Mouse (Mus musculus) cortical plate, adult 2 months (tissue): Measurements from ENCODE around the gene Abca13.

Experiments used
- CTCF ChIP-seq: fragments of 200-500 bp; IDR thresholded peaks from 2 replicates; pipeline ENCODE4 v1.5.1; 2011; ENCODE audit warnings: mild to moderate bottlenecking, control low read depth, low read length; ENCODE audit not compliant: insufficient read depth; ENCODE audit errors: extremely low read depth
- POLR2A ChIP-seq: fragments of 200-500 bp; IDR thresholded peaks from 2 replicates; pipeline ENCODE4 v1.6.1; 2011; ENCODE audit warnings: mild to moderate bottlenecking, low read length, control low read depth; ENCODE audit not compliant: insufficient read depth; ENCODE audit errors: extremely low read depth

DNA sequence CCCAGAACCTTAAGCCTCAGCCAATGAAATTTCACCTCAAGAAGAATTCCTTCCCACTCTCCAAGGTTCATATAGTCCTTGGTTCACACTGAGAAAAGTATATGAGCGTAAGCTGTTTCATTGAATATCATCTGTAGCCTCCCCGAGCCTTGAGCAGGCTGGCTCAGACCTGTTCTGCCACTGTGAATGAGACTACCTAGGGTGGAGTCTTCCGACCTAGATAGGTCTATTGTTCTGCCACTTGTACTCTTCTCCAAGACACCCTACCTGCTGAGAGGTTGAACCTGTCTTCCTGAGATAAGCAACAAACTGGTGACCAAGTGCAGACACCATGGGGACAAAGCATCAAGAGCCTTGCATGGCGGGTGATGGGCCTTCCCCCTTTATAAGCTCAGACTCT, 45.6 kb upstream of the Abca13 start:
- TF ChIP-seq CTCF (no peak), POLR2A (no peak)
